In the genomic region with DNA sequence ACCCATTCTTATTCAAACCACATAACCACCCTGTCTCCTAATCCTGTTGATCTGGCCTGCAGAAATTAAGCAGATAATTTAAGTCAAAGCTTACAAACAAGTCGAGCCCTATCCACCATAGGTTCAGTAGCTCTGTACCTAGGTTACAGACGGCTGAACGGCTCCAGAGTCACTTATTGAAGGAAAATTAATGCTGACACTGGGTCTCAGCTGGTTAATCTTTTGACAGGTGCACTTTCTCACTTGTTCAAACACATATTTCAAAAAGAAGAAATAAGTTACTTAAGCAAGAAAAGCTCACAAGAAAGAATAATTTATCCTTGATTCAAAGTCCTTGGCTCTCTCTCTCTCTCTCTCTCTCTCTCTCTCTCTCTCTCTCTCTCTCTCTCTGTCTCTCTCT, we compare ENCODE assay signal across 30 mouse cellular contexts.
"Had no signal": no experiment of that assay in that cellular context is flagged by ENCODE, and none has a peak within 500 bp of the region (broad histone marks: within the 10 kb centered on the region; RNA-seq: fewer than 3 reads in every experiment).

No protein-coding gene starts in this region.

- H3K9me3 ChIP-seq: heart, embryonic 10.5 days; heart, embryonic 12.5 days; heart, embryonic 13.5 days; heart, embryonic 15.5 days; hindbrain, embryonic 10.5 days; hindbrain, embryonic 12.5 days; hindbrain, embryonic 13.5 days; hindbrain, embryonic 15.5 days; intestine, embryonic 15.5 days; kidney, embryonic 15.5 days had no signal

- H3K4me2 ChIP-seq: heart, embryonic 11.5 days; heart, embryonic 12.5 days; heart, embryonic 13.5 days; heart, embryonic 15.5 days; hindbrain, embryonic 12.5 days; hindbrain, embryonic 13.5 days; hindbrain, embryonic 14.5 days; hindbrain, embryonic 15.5 days; intestine, embryonic 15.5 days; kidney, embryonic 15.5 days had no signal

- H3K27ac ChIP-seq: heart, adult 2 months; heart, embryonic 10.5 days; heart, embryonic 13.5 days; heart, embryonic 15.5 days; hindbrain, embryonic 10.5 days; hindbrain, embryonic 12.5 days; hindbrain, embryonic 13.5 days; hindbrain, embryonic 14.5 days; hindbrain, embryonic 15.5 days; hindbrain, postnatal 0 days; intestine, embryonic 15.5 days; kidney, embryonic 15.5 days; kidney, postnatal 0 days; layer of hippocampus, adult 2 months; left cerebral cortex, adult 2 months had no signal

- H3K9ac ChIP-seq: heart, embryonic 12.5 days; heart, embryonic 13.5 days; heart, embryonic 15.5 days; hindbrain, embryonic 12.5 days; hindbrain, embryonic 13.5 days; hindbrain, embryonic 14.5 days; hindbrain, embryonic 15.5 days; intestine, embryonic 15.5 days; kidney, embryonic 15.5 days had no signal

- H3K4me1 ChIP-seq: heart, embryonic 10.5 days; heart, embryonic 13.5 days; heart, embryonic 15.5 days; hindbrain, embryonic 10.5 days; hindbrain, embryonic 12.5 days; hindbrain, embryonic 13.5 days; hindbrain, embryonic 15.5 days; intestine, embryonic 15.5 days; kidney, embryonic 15.5 days had no signal

- H3K36me3 ChIP-seq: hindbrain, embryonic 12.5 days; hindbrain, embryonic 13.5 days; hindbrain, embryonic 15.5 days; intestine, embryonic 15.5 days had no signal

- DNase-seq: heart, adult 18-20 months; heart, adult 2 months; heart, postnatal 10 days; heart, postnatal 14 days; heart, postnatal 36 days; heart, postnatal 4 days; kidney, postnatal 10 days; kidney, postnatal 25 days; layer of hippocampus, adult 9-11 months; layer of hippocampus, postnatal 36 days had no signal

- H3K4me3 ChIP-seq: heart, adult 2 months; heart, embryonic 10.5 days; heart, embryonic 12.5 days; heart, embryonic 13.5 days; heart, embryonic 15.5 days; hindbrain, embryonic 10.5 days; hindbrain, embryonic 12.5 days; hindbrain, embryonic 13.5 days; hindbrain, embryonic 15.5 days; intestine, embryonic 15.5 days; kidney, embryonic 15.5 days; layer of hippocampus, adult 2 months; left cerebral cortex, adult 2 months had no signal

- ATAC-seq: hindbrain, embryonic 16.5 days; hindbrain, postnatal 0 days; inflammation-experienced regulatory T-cells, adult 6 months; intestine, embryonic 15.5 days; intestine, embryonic 16.5 days; intestine, postnatal 0 days had no signal

- H3K27me3 ChIP-seq: heart, embryonic 12.5 days; heart, embryonic 13.5 days; heart, embryonic 15.5 days; hindbrain, embryonic 15.5 days; intestine, embryonic 15.5 days; kidney, embryonic 15.5 days had no signal
